Mouse (Mus musculus) stomach, embryonic 16.5 days (tissue): ENCODE measurements around the gene Serpina3f. TPM values are rescaled to one million over a fixed set of nuclear protein-coding genes. Genes with fewer than 3 reads are reported as not detected.

Experiments
- ATAC-seq: fragments of 200-750 bp; cut with Nextera tagmentation; 2 replicates; pipeline ENCODE4 v1.8.0; 2017; ENCODE audit warnings: moderate number of reproducible peaks, moderate TSS enrichment; ENCODE audit not compliant: insufficient read depth, low FRiP score
- H3K27ac ChIP-seq: fragments of 300-500 bp; sonication (generic); 2 replicates; pipeline ENCODE4 v1.5.1; 2014; ENCODE audit warnings: low read length
- H3K27me3 ChIP-seq: fragments of 300-500 bp; sonication (generic); 2 replicates; pipeline ENCODE4 v1.6.1; 2014; ENCODE audit warnings: low read length, control low read depth, mixed read lengths; ENCODE audit not compliant: control insufficient read depth, insufficient read depth
- H3K36me3 ChIP-seq: fragments of 300-500 bp; sonication (generic); 2 replicates; pipeline ENCODE4 v1.6.1; 2014; ENCODE audit warnings: low read length; ENCODE audit not compliant: control insufficient read depth, insufficient read depth
- H3K4me1 ChIP-seq: fragments of 300-500 bp; sonication (generic); 2 replicates; pipeline ENCODE4 v1.6.1; 2014; ENCODE audit warnings: low read length, control low read depth, mixed read lengths; ENCODE audit not compliant: control insufficient read depth, insufficient read depth
- H3K4me2 ChIP-seq: fragments of 300-500 bp; sonication (generic); 2 replicates; pipeline ENCODE4 v1.6.1; 2014; ENCODE audit warnings: low read depth, low read length, mixed read lengths
- H3K4me3 ChIP-seq: fragments of 300-500 bp; sonication (generic); replicated peaks from 2 replicates; pipeline ENCODE4 v1.5.1; 2014; ENCODE audit warnings: mild to moderate bottlenecking, low read length
- H3K9ac ChIP-seq: fragments of 300-500 bp; sonication (generic); 2 replicates; pipeline ENCODE4 v1.6.1; 2014; ENCODE audit warnings: low read length
- H3K9me3 ChIP-seq: fragments of 300-500 bp; sonication (generic); replicated peaks from 2 replicates; pipeline ENCODE4 v1.6.1; 2016; ENCODE audit warnings: low read length, control low read depth; ENCODE audit not compliant: control insufficient read depth
- WGBS: fragments of 180-500 bp; shearing (Covaris S2); extraction: QIAGEN DNeasy Blood & Tissue Kit; methylation state at CpG from one replicate; pipeline ENCODE4 v1.1.7; 2014; 5-methylcytosine and 5-hydroxymethylcytosine counted together
- polyA plus RNA-seq: library from polyadenylated mRNA; unstranded; fragments of >200 nt; fragmentation: Nextera tagmentation; extraction: Ambion mirVana; gene quantifications from 2 replicates; pipeline ENCODE4 v1.2.1, GENCODE M21; 2015

Serpina3f gene
- 0.15 TPM in 1 of 2 replicates, not detected in the other for polyA plus RNA-seq

DNA sequence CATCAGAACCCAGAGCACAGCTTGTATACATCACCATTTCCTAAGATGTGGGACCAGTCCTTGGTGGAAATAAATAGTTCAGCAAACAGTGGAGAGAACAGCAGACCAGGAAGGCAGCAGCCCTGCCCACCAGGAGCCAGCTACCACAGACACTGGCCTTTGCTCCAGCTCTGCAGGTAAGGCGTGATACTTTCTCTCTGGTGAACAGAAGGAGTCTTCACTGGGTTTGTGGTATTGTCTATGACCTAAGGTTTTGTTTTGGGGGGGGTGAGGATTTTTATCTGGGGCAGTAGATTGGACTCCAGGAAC lies at the start of gene Serpina3f:
Gene Serpina3f (plus strand): TSS at position 100 of the 309 bp plus-strand sequence.
- ATAC-seq = no peak
- Histone ChIP-seq H3K4me3 (no peak within 1 kb of the TSS), H3K27ac (no peak within 1 kb of the TSS), H3K27me3 (no peaks in the 10 kb centered on the region), H3K36me3 (no peaks in the 10 kb centered on the region), H3K9ac (no peak within 1 kb of the TSS), H3K4me1 (no peaks in the 10 kb centered on the region), H3K4me2 (no peak within 1 kb of the TSS), H3K9me3 (no peaks in the 10 kb centered on the region)
- 71% methylated on average over 1 of the region's 1 CpGs for WGBS

GRCm38 (mm10) chr12:104174747-104175146 lies 39.6 kb upstream of the Serpina3f start:
- Histone ChIP-seq H3K9ac (no peak overlapping the region), H3K4me1 (no peaks in the 10 kb centered on the region), H3K4me2 (no peak overlapping the region), H3K27ac (no peak overlapping the region), H3K36me3 (no peaks in the 10 kb centered on the region), H3K27me3 (no peaks in the 10 kb centered on the region), H3K4me3 (no peak overlapping the region), H3K9me3 (no peaks in the 10 kb centered on the region)
- 60% methylated on average over 3 of the region's 3 CpGs for WGBS
- ATAC-seq = no peak

DNA sequence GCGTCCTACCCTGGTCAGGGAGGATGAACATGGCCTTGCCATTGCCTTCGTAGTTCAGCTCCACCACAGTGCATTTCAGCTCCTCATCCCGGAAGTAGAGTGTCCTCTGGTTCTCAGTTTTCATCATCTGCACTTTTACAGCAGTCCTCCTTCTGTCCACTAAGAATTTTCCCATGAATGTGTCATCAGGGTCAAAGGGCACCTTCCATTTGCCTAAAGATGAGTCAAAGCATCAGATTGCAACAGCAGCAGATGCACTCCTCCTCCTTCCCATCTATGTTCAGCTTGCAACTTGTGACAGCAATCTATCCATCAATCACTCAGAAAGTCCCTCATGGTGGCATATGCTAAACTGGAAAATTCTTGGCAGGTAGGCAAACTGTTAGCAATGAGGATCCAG lies 38.7 kb upstream of the Serpina3f start:
- no peak overlapping the region for H3K4me2 ChIP-seq
- H3K4me3 ChIP-seq = no peak overlapping the region
- H3K27ac ChIP-seq = no peak overlapping the region
- H3K27me3 ChIP-seq = no peaks in the 10 kb centered on the region
- no peaks in the 10 kb centered on the region for H3K36me3 ChIP-seq
- H3K4me1 ChIP-seq = no peaks in the 10 kb centered on the region
- no peak overlapping the region for H3K9ac ChIP-seq
- no peak for ATAC-seq
- no peaks in the 10 kb centered on the region for H3K9me3 ChIP-seq
- WGBS = 76% methylated on average over 3 of the region's 3 CpGs

DNA sequence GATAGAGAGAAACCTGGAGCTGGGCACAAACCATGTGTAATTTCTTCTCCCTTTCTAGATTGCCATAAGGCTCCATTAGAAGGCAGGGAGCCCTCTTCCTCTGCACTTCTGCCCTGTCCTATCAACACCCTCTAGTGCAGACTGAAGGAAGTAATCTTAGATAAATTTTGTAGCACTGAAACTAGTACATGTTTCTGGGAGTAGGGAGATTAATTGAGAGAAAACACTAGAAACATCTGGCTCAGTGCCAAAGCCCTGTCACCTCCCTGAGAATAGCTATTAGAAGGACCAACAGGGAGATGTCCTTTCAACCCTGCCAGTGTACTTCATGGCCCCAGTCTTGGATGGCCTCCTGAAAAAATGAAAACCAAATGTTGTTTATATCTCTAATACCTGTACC lies 35.8 kb upstream of the Serpina3f start:
- Histone ChIP-seq H3K9ac (no peak overlapping the region), H3K9me3 (no peaks in the 10 kb centered on the region), H3K36me3 (no peaks in the 10 kb centered on the region), H3K4me3 (no peak overlapping the region), H3K4me2 (no peak overlapping the region), H3K27ac (no peak overlapping the region), H3K27me3 (no peaks in the 10 kb centered on the region), H3K4me1 (no peaks in the 10 kb centered on the region)
- no peak for ATAC-seq

GRCm38 (mm10) chr12:104178987-104179386 lies 35.4 kb upstream of the Serpina3f start:
- Histone ChIP-seq H3K9me3 (no peaks in the 10 kb centered on the region), H3K4me3 (no peak overlapping the region), H3K9ac (no peak overlapping the region), H3K27ac (no peak overlapping the region), H3K4me1 (no peaks in the 10 kb centered on the region), H3K36me3 (no peaks in the 10 kb centered on the region), H3K4me2 (no peak overlapping the region), H3K27me3 (no peaks in the 10 kb centered on the region)
- ATAC-seq = no peak
- 80% methylated on average over 2 of the region's 2 CpGs for WGBS

- Histone ChIP-seq H3K9me3 (no peaks in the 10 kb centered on the region), H3K4me1 (no peaks in the 10 kb centered on the region), H3K4me3 (no peak overlapping the region), H3K4me2 (no peak overlapping the region), H3K36me3 (no peaks in the 10 kb centered on the region), H3K27ac (no peak overlapping the region), H3K27me3 (no peaks in the 10 kb centered on the region), H3K9ac (no peak overlapping the region)
- ATAC-seq = no peak
- 73% methylated on average over 4 of the region's 4 CpGs for WGBS
Measured at GRCm38 (mm10) chr12:104185046-104185445, 29.3 kb upstream of the Serpina3f start.

- WGBS = 75% methylated on average over 3 of the region's 3 CpGs
- Histone ChIP-seq H3K4me1 (no peaks in the 10 kb centered on the region), H3K9ac (no peak overlapping the region), H3K27ac (no peak overlapping the region), H3K4me2 (no peak overlapping the region), H3K27me3 (no peaks in the 10 kb centered on the region), H3K4me3 (no peak overlapping the region), H3K36me3 (no peaks in the 10 kb centered on the region), H3K9me3 (no peaks in the 10 kb centered on the region)
- ATAC-seq = peak; percentile 63; the same call in 1 of the 2 replicates
Measured at GRCm38 (mm10) chr12:104186041-104186581, 28.2 kb upstream of the Serpina3f start.

DNA sequence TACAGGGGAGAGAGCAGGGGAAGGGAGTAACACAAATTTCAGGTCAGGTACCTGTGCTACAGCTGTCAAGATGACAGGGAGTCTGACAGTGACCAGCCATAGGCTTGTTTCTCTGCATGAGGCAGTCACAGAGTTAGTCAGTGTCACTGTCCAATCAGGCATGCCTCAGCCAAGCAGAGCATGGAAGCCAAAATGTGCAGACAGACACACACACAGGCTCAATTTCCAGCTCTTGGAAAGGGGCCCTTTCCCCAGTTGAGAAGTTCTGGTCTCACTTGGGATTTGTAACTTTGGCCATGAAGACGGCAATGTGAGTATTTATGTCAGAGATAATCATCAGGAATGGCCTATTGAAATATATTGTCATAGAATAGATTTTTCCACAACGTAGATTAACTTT lies 25.1 kb upstream of the Serpina3f start:
- Histone ChIP-seq H3K9me3 (no peaks in the 10 kb centered on the region), H3K4me2 (no peak overlapping the region), H3K27me3 (no peaks in the 10 kb centered on the region), H3K4me1 (no peaks in the 10 kb centered on the region), H3K36me3 (no peaks in the 10 kb centered on the region), H3K27ac (no peak overlapping the region), H3K4me3 (no peak overlapping the region), H3K9ac (no peak overlapping the region)
- 63% methylated on average over 2 of the region's 2 CpGs for WGBS
- no peak for ATAC-seq

- Histone ChIP-seq H3K36me3 (no peaks in the 10 kb centered on the region), H3K27me3 (no peaks in the 10 kb centered on the region), H3K4me1 (no peaks in the 10 kb centered on the region), H3K4me2 (no peak overlapping the region), H3K27ac (no peak overlapping the region), H3K4me3 (no peak overlapping the region), H3K9ac (no peak overlapping the region), H3K9me3 (no peaks in the 10 kb centered on the region)
- ATAC-seq = no peak
Measured at GRCm38 (mm10) chr12:104190852-104191251, 23.5 kb upstream of the Serpina3f start.

DNA sequence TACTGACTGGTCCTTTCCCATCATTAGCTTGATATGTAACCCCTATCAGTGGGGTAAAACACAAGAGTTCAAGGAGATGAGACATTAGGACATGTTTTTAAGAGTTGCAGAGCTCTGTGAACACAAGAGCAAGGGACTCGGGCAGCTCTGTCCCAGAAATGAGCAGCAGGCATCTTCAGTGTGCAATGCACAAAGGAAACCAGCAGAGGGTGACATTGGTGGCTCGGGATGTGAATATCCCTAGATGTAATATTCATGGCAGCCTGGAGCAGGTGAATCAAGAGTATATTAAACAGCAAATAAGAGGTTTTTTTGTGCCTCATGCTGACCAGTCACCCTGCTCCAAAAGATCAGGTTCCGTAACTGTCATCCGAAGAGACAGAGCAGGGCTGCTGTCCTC lies 5.2 kb upstream of the Serpina3f start:
- no peaks in the 10 kb centered on the region for H3K27me3 ChIP-seq
- H3K9me3 ChIP-seq = no peaks in the 10 kb centered on the region
- ATAC-seq = no peak
- 77% methylated on average over 4 of the region's 4 CpGs for WGBS
- no peak overlapping the region for H3K4me2 ChIP-seq
- no peaks in the 10 kb centered on the region for H3K4me1 ChIP-seq
- H3K36me3 ChIP-seq = no peaks in the 10 kb centered on the region
- no peak overlapping the region for H3K27ac ChIP-seq
- H3K9ac ChIP-seq = no peak overlapping the region
- H3K4me3 ChIP-seq = no peak overlapping the region
